Mouse (Mus musculus) hindbrain, embryonic 16.5 days (tissue): ENCODE data around the gene Zfp638. TPM values are rescaled to one million over a fixed set of nuclear protein-coding genes. Genes with fewer than 3 reads are reported as not detected.
"Not testable (repeated sequence)": the region's sequence is repeated elsewhere in the genome, so short reads cannot be mapped to it uniquely, and the experiment has no call there.

Source experiments
- ATAC-seq: fragments of 200-750 bp; cut with Nextera tagmentation; 2 replicates; pipeline ENCODE4 v1.8.0; 2017; ENCODE audit warnings: moderate TSS enrichment, moderate library complexity
- H3K27ac ChIP-seq: fragments of 300-500 bp; sonication (generic); 2 replicates; pipeline ENCODE4 v1.5.1; 2014; ENCODE audit warnings: low read depth, mild to moderate bottlenecking, control low read depth, low read length, moderate library complexity
- H3K27me3 ChIP-seq: fragments of 300-500 bp; sonication (generic); replicated peaks from 2 replicates; pipeline ENCODE4 v1.6.1; 2014; ENCODE audit warnings: low read length; ENCODE audit not compliant: control insufficient read depth, insufficient read depth
- H3K36me3 ChIP-seq: fragments of 300-500 bp; sonication (generic); 2 replicates; pipeline ENCODE4 v1.6.1; 2014; ENCODE audit warnings: mild to moderate bottlenecking, low read length, moderate library complexity, mixed read lengths; ENCODE audit not compliant: control insufficient read depth, insufficient read depth
- H3K4me1 ChIP-seq: fragments of 300-500 bp; sonication (generic); 2 replicates; pipeline ENCODE4 v1.6.1; 2014; ENCODE audit warnings: low read depth, low read length; ENCODE audit not compliant: control insufficient read depth, insufficient read depth
- H3K4me2 ChIP-seq: fragments of 300-500 bp; sonication (generic); 2 replicates; pipeline ENCODE4 v1.6.1; 2014; ENCODE audit warnings: mild to moderate bottlenecking, low read length, control low read depth, moderate library complexity
- H3K4me3 ChIP-seq: fragments of 300-500 bp; sonication (generic); 2 replicates; pipeline ENCODE4 v1.5.1; 2014; ENCODE audit warnings: mild to moderate bottlenecking, low read length, control low read depth, moderate library complexity
- H3K9ac ChIP-seq: fragments of 300-500 bp; sonication (generic); 2 replicates; pipeline ENCODE4 v1.6.1; 2014; ENCODE audit warnings: low read depth, mild to moderate bottlenecking, control low read depth, low read length, moderate library complexity
- H3K9me3 ChIP-seq: fragments of 300-500 bp; sonication (generic); 2 replicates; pipeline ENCODE4 v1.6.1; 2014; ENCODE audit warnings: mild to moderate bottlenecking, low read length, moderate library complexity; ENCODE audit not compliant: control insufficient read depth
- WGBS: fragments of 180-500 bp; shearing (Covaris S2); extraction: QIAGEN DNeasy Blood & Tissue Kit; methylation state at CpG from one replicate; pipeline ENCODE4 v1.1.7; 2014; 5-methylcytosine and 5-hydroxymethylcytosine counted together
- polyA plus RNA-seq: library from polyadenylated mRNA; unstranded; fragments of >200 nt; fragmentation: Nextera tagmentation; extraction: Ambion mirVana; gene quantifications from 2 replicates; pipeline ENCODE4 v1.2.1, GENCODE M21; 2015

Gene Zfp638
- polyA plus RNA-seq, 1 experiment from 2014 or later: 58.2 TPM

DNA sequence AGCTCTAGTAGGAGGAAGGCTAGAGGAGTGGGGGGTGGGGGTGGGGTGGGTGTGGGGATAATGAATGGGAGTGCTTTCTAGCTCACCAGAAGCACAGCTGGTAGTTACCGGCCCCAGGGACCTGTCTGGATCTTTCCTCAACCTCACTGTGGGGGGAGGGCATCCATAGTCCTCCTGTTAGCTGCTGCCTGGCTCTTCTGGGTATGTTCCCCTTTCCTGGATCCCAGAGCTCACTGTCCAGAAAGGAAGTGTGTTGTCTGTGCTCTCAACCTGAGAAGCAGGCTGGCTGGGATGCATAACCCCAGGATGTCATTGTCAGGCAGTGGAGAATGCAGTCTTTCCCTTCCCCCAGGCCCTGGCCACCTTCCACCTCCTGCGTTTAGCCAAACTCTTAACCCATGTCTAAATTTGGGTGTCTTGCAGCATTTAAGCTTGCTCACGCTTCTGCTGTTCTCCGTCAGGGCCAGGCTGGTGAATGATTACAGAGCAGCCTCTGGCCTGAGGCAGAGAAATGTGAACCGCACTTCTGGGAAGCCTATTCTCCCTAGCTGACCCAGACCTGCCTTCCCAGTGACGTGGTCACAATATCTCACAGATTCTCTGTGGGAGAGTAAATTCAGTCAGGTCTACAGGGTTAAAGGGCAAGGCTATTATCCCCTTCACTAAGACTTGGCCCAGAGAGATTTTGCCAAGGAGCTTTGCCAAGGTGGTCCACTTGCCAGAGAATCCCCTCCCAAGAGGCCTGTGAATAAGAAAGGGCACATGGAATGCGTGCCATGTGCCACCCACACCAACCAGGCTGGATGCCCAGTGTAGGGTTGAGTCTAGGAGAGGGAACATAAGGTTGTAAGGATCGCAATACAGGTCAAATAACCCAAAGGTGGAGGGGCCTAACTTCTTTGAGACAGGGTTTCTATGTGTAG, 143.7 kb downstream of the Zfp638 start:
- Histone ChIP-seq H3K4me1 (peaks cover 19% of the 10 kb centered on the region), H3K4me3 (no peak overlapping the region), H3K27me3 (peaks cover 2% of the 10 kb centered on the region), H3K9me3 (no peaks in the 10 kb centered on the region), H3K4me2 (no peak overlapping the region), H3K36me3 (no peaks in the 10 kb centered on the region), H3K9ac (no peak overlapping the region), H3K27ac (peak overlapping the region; percentile 17; the same call in 1 of the 2 replicates)
- ATAC-seq: peak; percentile 67
- WGBS: 27% methylated on average over 8 of the region's 8 CpGs

DNA sequence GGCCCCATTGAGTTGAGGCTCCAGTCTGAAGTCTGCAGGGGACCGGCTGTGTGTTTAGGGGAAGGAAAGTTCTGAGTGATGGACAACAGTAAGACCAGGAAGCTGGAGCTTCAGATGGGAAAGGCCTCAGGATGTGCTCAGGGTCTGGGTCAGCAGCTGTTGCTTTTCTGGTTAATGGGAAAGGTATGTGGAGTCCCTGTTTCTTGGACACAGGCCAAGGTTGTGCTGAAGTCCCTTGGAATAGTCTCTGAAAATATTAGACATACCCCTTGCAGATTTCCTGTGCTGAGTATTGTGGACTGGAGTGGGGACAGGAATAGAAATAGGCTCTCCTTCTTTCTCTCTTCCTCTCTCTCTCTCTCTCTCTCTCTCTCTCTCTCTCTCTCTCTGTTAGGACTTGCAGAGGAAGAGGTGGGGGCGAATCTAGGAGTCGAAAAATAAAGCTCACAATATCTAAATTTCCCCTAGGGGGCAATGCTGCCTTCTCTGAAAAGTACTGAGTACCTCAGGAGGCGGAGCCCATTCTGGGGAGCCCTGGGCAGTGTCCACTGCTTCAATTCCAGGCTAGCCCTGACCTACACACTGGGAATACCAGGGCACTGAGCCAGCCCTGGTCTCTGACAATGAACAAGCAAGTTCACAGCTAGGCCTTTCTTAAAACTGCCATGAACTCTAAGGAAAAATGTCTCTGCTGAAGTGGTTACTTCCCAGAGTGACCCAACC, 148.2 kb downstream of the Zfp638 start:
- H3K9me3 ChIP-seq, H3K27ac ChIP-seq, H3K4me2 ChIP-seq, H3K4me3 ChIP-seq, ATAC-seq, H3K36me3 ChIP-seq, H3K27me3 ChIP-seq, H3K9ac ChIP-seq: not testable (repeated sequence)
- 62% methylated on average over 4 of the region's 4 CpGs for WGBS
- peaks cover 14% of the 10 kb centered on the region for H3K4me1 ChIP-seq

DNA sequence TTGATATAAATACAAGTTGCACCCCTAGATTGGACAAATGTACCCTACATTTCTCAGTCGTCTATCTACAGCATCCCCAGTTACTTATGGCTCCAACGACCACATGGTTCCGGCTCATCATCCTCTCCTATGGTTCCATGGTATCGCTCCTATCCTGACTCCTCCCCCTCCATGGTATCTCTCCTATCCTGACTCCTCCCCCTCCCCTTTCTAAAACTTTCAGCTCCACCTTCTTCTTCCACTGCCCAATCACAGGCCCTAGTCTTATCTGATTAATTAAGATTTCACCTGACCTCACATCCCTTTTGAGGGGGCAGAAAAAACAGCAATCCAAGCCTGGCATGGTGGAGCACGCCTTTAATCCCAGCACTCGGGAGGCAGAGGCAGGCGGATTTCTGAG, 149.9 kb downstream of the Zfp638 start:
- H3K36me3 ChIP-seq: no peaks in the 10 kb centered on the region
- no peak overlapping the region for H3K9ac ChIP-seq
- H3K4me1 ChIP-seq: peaks cover 8% of the 10 kb centered on the region
- no peak for ATAC-seq
- no peaks in the 10 kb centered on the region for H3K9me3 ChIP-seq
- no peak overlapping the region for H3K4me3 ChIP-seq
- WGBS: 87% methylated on average over 7 of the region's 7 CpGs
- H3K4me2 ChIP-seq: no peak overlapping the region
- H3K27me3 ChIP-seq: peaks cover 4% of the 10 kb centered on the region; the same call in 1 of the 2 replicates
- H3K27ac ChIP-seq: no peak overlapping the region

DNA sequence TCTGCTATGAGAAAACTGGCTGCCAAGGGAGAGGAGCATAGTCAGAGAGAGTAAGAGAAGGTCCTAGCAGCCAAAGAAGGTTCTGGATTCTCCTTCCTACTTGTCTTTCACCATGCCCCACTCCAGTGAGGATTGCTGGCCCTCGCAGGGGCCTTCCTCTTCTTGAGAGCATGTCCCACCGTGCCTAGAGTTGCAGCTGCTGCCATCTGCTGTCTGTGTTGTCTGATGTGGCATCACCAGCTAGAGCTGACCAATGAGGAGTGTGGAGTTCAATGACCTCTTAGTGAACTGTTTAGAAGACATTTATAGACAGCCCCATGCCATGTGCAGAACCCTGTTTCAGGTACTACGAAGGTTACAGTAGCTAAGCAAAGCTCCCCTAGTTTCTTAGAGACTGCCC, 150.5 kb downstream of the Zfp638 start:
- H3K4me3 ChIP-seq: no peak overlapping the region
- H3K9me3 ChIP-seq: no peaks in the 10 kb centered on the region
- ATAC-seq: no peak
- H3K27me3 ChIP-seq: peaks cover 4% of the 10 kb centered on the region; the same call in 1 of the 2 replicates
- H3K4me2 ChIP-seq: no peak overlapping the region
- H3K27ac ChIP-seq: no peak overlapping the region
- WGBS: 58% methylated on average over 3 of the region's 3 CpGs
- H3K9ac ChIP-seq: no peak overlapping the region
- H3K36me3 ChIP-seq: no peaks in the 10 kb centered on the region
- H3K4me1 ChIP-seq: peaks cover 8% of the 10 kb centered on the region

DNA sequence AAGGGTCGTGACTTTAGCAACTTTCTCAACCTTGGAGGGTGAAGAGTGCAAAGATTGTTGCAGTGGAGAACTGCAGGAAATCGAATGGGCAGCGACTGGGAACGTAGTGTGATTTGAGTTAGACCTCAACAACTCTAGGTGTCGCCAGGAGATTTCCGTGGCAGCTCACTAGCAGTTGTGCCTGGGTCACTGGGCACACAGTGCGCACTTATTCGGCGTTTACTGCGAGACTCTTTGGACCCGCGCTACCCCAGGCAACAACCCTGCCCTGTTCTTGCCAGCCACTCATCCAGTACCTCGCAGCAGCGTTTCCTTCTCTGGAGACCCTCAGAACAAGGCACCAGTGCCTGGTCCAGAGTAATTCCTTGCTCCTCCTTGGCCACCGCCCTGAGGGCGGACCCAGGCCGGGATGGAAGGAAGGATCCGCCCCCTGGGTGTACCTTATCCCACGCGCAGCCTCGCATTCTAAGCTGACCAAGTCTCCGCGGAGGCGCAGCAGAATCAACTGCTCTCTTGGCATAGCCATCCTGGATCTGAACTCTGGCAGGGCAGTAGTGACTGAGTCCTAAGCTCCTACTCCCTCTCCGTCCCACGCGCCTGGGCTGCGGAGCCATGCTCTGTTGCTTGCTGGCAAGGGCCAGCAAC, 152.1 kb downstream of the Zfp638 start:
- H3K27me3 ChIP-seq: peaks cover 4% of the 10 kb centered on the region; the same call in 1 of the 2 replicates
- no peaks in the 10 kb centered on the region for H3K36me3 ChIP-seq
- H3K4me1 ChIP-seq: peaks cover 8% of the 10 kb centered on the region
- peak overlapping the region; percentile 39 for H3K4me3 ChIP-seq
- H3K4me2 ChIP-seq: peak overlapping the region; percentile 71
- peak overlapping the region; percentile 53 for H3K9ac ChIP-seq
- H3K27ac ChIP-seq: no peak overlapping the region
- ATAC-seq: peak; percentile 61
- WGBS: 4% methylated on average over 28 of the region's 28 CpGs
- no peaks in the 10 kb centered on the region for H3K9me3 ChIP-seq

DNA sequence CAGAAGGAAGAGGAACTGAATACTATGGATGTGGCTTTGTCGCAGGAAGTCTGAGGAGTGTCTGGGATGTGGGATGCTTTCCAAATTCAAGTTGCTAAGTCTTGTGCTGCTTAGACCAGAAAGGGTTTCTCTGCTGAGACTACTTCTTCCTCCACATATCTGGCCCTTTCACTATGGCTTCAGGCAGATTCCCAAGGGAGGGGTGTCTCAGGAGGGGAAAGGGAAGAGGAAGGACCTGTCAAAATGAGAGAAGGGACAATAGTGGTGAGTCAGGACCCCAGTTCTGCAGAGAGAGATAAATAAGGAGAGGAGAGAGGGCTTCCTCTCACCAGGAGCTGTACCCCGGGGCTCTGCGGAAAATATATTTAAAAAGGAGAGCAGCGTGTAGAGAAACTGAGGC, 153.1 kb downstream of the Zfp638 start:
- WGBS: 77% methylated on average over 4 of the region's 4 CpGs
- H3K4me2 ChIP-seq: no peak overlapping the region
- peaks cover 8% of the 10 kb centered on the region for H3K4me1 ChIP-seq

DNA sequence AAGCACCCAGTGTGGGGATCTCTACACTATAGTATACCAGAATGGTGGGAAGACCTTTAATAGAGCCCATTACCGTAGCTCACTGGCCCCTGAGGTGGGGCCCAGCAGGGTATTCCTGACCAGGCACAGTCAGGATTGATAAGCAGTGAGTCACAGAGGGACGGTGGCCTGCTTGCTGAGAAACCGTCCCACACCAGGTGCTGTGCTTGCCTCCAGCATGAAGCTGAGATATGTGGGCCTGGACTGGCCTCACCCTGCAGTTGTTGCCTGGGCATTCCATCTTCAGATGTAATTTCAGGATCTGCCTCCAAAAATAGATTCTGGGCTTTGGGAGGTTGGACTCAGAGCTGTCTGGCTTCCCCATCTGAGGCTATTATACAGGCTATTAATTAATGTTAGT, 155.1 kb downstream of the Zfp638 start:
- WGBS: 78% methylated on average over 3 of the region's 3 CpGs
- Histone ChIP-seq H3K4me3 (no peak overlapping the region), H3K4me1 (peaks cover 8% of the 10 kb centered on the region), H3K36me3 (no peaks in the 10 kb centered on the region), H3K9me3 (no peaks in the 10 kb centered on the region), H3K9ac (no peak overlapping the region), H3K4me2 (no peak overlapping the region), H3K27me3 (peaks cover 4% of the 10 kb centered on the region; the same call in 1 of the 2 replicates), H3K27ac (no peak overlapping the region)
- ATAC-seq: no peak

More for the DNA sequence above, 153.1 kb downstream of the Zfp638 start:
- ATAC-seq: no peak
- Histone ChIP-seq H3K36me3 (no peaks in the 10 kb centered on the region), H3K4me3 (no peak overlapping the region), H3K27me3 (peaks cover 4% of the 10 kb centered on the region; the same call in 1 of the 2 replicates), H3K9ac (no peak overlapping the region), H3K27ac (no peak overlapping the region), H3K9me3 (no peaks in the 10 kb centered on the region)

DNA sequence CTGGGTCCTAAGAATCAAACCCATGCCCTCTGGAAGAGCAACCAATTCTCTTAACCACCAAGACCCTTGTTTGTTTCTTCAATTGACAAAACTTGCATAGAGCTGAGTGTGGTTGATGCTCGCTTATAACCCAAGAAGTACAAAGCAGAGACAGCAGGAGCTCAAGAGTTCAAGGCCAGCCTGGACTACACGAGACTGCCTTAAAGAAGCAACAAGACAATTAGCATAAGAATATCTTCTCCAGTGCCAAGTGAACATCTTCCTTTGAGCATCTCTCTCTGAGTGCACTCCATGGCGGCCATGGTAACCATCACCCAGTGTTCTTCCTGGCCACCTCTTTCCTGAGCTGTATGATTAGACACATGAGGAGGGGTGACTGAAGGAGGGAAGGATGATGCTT, 158.7 kb downstream of the Zfp638 start:
- no peaks in the 10 kb centered on the region for H3K27me3 ChIP-seq
- no peak overlapping the region for H3K4me2 ChIP-seq
- H3K9me3 ChIP-seq: no peaks in the 10 kb centered on the region
- H3K27ac ChIP-seq: no peak overlapping the region
- WGBS: 77% methylated on average over 3 of the region's 3 CpGs
- H3K36me3 ChIP-seq: no peaks in the 10 kb centered on the region
- no peak for ATAC-seq
- H3K9ac ChIP-seq: no peak overlapping the region
- H3K4me3 ChIP-seq: no peak overlapping the region
- H3K4me1 ChIP-seq: no peaks in the 10 kb centered on the region

DNA sequence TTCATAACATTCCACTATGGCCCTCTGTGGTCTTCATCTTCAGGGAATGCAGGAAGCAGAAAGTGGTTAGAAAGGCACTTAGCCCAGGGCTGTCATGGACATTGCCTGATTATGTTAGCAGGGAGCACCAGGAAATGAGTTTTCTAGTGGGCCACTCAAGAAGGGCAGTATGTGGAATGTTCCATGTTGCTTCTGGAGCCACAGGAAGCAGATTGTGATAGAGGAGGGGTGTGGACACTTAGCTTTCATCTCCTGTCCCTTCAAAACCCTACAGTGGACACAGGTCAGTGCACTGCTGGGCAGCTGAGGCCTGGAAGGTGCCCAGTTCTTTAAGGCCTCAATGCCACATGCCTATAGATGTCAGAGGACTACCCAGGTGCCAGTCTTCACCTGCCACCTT, 161.9 kb downstream of the Zfp638 start:
- Histone ChIP-seq H3K36me3 (no peaks in the 10 kb centered on the region), H3K4me1 (no peaks in the 10 kb centered on the region), H3K27ac (no peak overlapping the region), H3K9ac (no peak overlapping the region), H3K4me2 (no peak overlapping the region), H3K4me3 (no peak overlapping the region), H3K9me3 (no peaks in the 10 kb centered on the region), H3K27me3 (no peaks in the 10 kb centered on the region)
- ATAC-seq: no peak
